Mouse (Mus musculus): Measurements from ENCODE around the gene Faf1. TPM values are rescaled to one million over a fixed set of nuclear protein-coding genes. Genes with fewer than 3 reads are reported as not detected.

Faf1 gene
- total RNA-seq (2014; rRNA removed) (54.2 and 55.2 TPM in 2 replicates), polyA plus RNA-seq (2015; fragmentation: Nextera tagmentation; extraction: Ambion mirVana) (28.0 and 33.3 TPM in 2 replicates)

GRCm38 (mm10) chr4:109676218-109677215 lies at the start of gene Faf1:
TSS of gene Faf1 (plus strand) at chr4:109676588.
- peaks cover 12% of the 10 kb centered on the region for H3K4me1 ChIP-seq (ENCODE audit: insufficient read depth)

DNA sequence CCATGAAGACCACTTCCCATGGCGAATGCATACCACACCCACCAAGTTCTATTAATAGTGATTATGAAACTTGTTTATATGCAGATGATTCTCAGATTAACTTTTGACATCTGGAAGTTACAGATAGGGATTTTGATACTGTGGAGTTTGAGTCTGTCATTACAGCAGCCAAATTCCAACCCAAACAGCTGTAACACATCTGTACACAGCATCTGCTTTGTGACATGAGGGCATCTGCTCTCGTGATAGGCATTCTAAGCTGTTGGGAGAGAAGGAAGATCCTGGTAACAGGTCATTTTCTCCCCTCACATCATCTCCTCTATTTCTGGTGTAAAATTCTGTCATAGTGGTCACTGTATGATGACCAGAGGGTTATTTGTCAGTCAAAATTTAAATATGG lies 46.2 kb upstream of the Faf1 start:
- H3K4me1 ChIP-seq (ENCODE audit: insufficient read depth) = no peaks in the 10 kb centered on the region
- H3K36me3 ChIP-seq (ENCODE audit: insufficient read depth) = no peaks in the 10 kb centered on the region
- H3K9me3 ChIP-seq (ENCODE audit: low read length) = no peaks in the 10 kb centered on the region
- ATAC-seq = no peak
- WGBS = 78% methylated on average over 2 of the region's 2 CpGs
- DNase-seq = no peak
- H3K27ac ChIP-seq (ENCODE audit: low read depth, low read length) = no peak overlapping the region
- no peak overlapping the region for H3K4me2 ChIP-seq (ENCODE audit: low read depth)
- no peak overlapping the region for H3K4me3 ChIP-seq (ENCODE audit: low read depth, low read length)
- no peak for TF ChIP-seq CTCF (IDR thresholded peaks at IDR 0.05; ENCODE audit: low read depth)
- no peaks in the 10 kb centered on the region for H3K27me3 ChIP-seq (ENCODE audit: insufficient read depth, low read length)
- H3K9ac ChIP-seq = no peak overlapping the region

More at GRCm38 (mm10) chr4:109676218-109677215, at the start of gene Faf1:
- peak within 1 kb of the TSS; percentile 96 for H3K27ac ChIP-seq (ENCODE audit: low read depth, low read length)
- 4% methylated on average over 100 of the region's 107 CpGs for WGBS
- ATAC-seq = peak; percentile 96
- DNase-seq = peak; percentile 98
- H3K4me3 ChIP-seq (ENCODE audit: low read depth, low read length) = peak within 1 kb of the TSS; percentile 92
- no peaks in the 10 kb centered on the region for H3K36me3 ChIP-seq (ENCODE audit: insufficient read depth)
- H3K9me3 ChIP-seq (ENCODE audit: low read length) = no peaks in the 10 kb centered on the region
- peak; percentile 42 for TF ChIP-seq CTCF (IDR thresholded peaks at IDR 0.05; ENCODE audit: low read depth)
- no peaks in the 10 kb centered on the region for H3K27me3 ChIP-seq (ENCODE audit: insufficient read depth, low read length)
- H3K9ac ChIP-seq = peak within 1 kb of the TSS; percentile 84
- H3K4me2 ChIP-seq (ENCODE audit: low read depth) = peak within 1 kb of the TSS; percentile 60

- ATAC-seq (no peak), DNase-seq (no peak)
- no peaks in the 10 kb centered on the region for H3K27me3 ChIP-seq (ENCODE audit: insufficient read depth, low read length)
- TF ChIP-seq CTCF (IDR thresholded peaks at IDR 0.05; ENCODE audit: low read depth) = no peak
- no peaks in the 10 kb centered on the region for H3K36me3 ChIP-seq (ENCODE audit: insufficient read depth)
- H3K4me3 ChIP-seq (ENCODE audit: low read depth, low read length) = no peak overlapping the region
- WGBS = 85% methylated on average over 4 of the region's 4 CpGs
- no peak overlapping the region for H3K9ac ChIP-seq
- H3K4me2 ChIP-seq (ENCODE audit: low read depth) = no peak overlapping the region
- H3K4me1 ChIP-seq (ENCODE audit: insufficient read depth) = no peaks in the 10 kb centered on the region
- no peak overlapping the region for H3K27ac ChIP-seq (ENCODE audit: low read depth, low read length)
- H3K9me3 ChIP-seq (ENCODE audit: low read length) = no peaks in the 10 kb centered on the region
These were observed 45.4 kb upstream of the Faf1 start for GRCm38 (mm10) chr4:109631029-109631428.

GRCm38 (mm10) chr4:109634971-109635370 lies 41.4 kb upstream of the Faf1 start:
- ATAC-seq (no peak), DNase-seq (no peak)
- H3K4me3 ChIP-seq (ENCODE audit: low read depth, low read length) = no peak overlapping the region
- no peak overlapping the region for H3K9ac ChIP-seq
- 99% methylated on average over 2 of the region's 2 CpGs for WGBS
- no peaks in the 10 kb centered on the region for H3K27me3 ChIP-seq (ENCODE audit: insufficient read depth, low read length)
- H3K4me1 ChIP-seq (ENCODE audit: insufficient read depth) = no peaks in the 10 kb centered on the region
- H3K27ac ChIP-seq (ENCODE audit: low read depth, low read length) = no peak overlapping the region
- no peak for TF ChIP-seq CTCF (IDR thresholded peaks at IDR 0.05; ENCODE audit: low read depth)
- no peak overlapping the region for H3K4me2 ChIP-seq (ENCODE audit: low read depth)
- H3K36me3 ChIP-seq (ENCODE audit: insufficient read depth) = no peaks in the 10 kb centered on the region
- H3K9me3 ChIP-seq (ENCODE audit: low read length) = no peaks in the 10 kb centered on the region

DNA sequence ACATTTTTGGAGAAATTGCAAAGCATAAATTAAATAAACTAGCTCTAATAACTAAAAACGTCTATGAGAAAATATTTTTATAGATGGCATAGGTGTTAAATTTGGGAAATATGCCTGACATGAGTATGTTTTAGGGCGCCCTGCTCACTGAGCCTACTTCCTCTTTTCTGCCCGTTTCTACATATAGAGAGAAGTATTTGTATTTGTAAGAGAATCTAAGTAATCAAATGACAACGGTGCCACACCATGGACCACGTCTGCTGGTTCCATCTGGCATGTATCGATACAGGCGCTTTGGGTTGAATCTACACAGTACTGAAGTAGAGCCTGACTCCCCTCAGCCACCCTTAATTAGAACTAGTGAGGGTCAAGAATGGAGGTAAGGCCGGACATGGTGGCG lies 37.0 kb upstream of the Faf1 start:
- DNase-seq (no peak), ATAC-seq (no peak)
- Histone ChIP-seq H3K36me3 (ENCODE audit: insufficient read depth) (no peaks in the 10 kb centered on the region), H3K9ac (no peak overlapping the region), H3K27me3 (ENCODE audit: insufficient read depth, low read length) (no peaks in the 10 kb centered on the region), H3K27ac (ENCODE audit: low read depth, low read length) (no peak overlapping the region), H3K9me3 (ENCODE audit: low read length) (no peaks in the 10 kb centered on the region), H3K4me1 (ENCODE audit: insufficient read depth) (no peaks in the 10 kb centered on the region), H3K4me2 (ENCODE audit: low read depth) (no peak overlapping the region), H3K4me3 (ENCODE audit: low read depth, low read length) (no peak overlapping the region)
- 91% methylated on average over 9 of the region's 9 CpGs for WGBS
- TF ChIP-seq CTCF (IDR thresholded peaks at IDR 0.05; ENCODE audit: low read depth) = no peak

- Histone ChIP-seq H3K36me3 (ENCODE audit: insufficient read depth) (no peaks in the 10 kb centered on the region), H3K4me2 (ENCODE audit: low read depth) (no peak overlapping the region), H3K4me3 (ENCODE audit: low read depth, low read length) (no peak overlapping the region), H3K9ac (no peak overlapping the region), H3K9me3 (ENCODE audit: low read length) (no peaks in the 10 kb centered on the region), H3K27me3 (ENCODE audit: insufficient read depth, low read length) (no peaks in the 10 kb centered on the region), H3K27ac (ENCODE audit: low read depth, low read length) (no peak overlapping the region), H3K4me1 (ENCODE audit: insufficient read depth) (no peaks in the 10 kb centered on the region)
- no peak for TF ChIP-seq CTCF (IDR thresholded peaks at IDR 0.05; ENCODE audit: low read depth)
- WGBS = 90% methylated on average over 7 of the region's 7 CpGs
- DNase-seq (no peak), ATAC-seq (no peak)
These were observed 36.2 kb upstream of the Faf1 start for GRCm38 (mm10) chr4:109640141-109640540.

- H3K27me3 ChIP-seq (ENCODE audit: insufficient read depth, low read length) = no peaks in the 10 kb centered on the region
- DNase-seq = no peak
- H3K4me1 ChIP-seq (ENCODE audit: insufficient read depth) = no peaks in the 10 kb centered on the region
- no peak overlapping the region for H3K27ac ChIP-seq (ENCODE audit: low read depth, low read length)
- no peaks in the 10 kb centered on the region for H3K9me3 ChIP-seq (ENCODE audit: low read length)
- ATAC-seq = peak; percentile 20; the same call in 1 of the 2 replicates
- no peak overlapping the region for H3K4me3 ChIP-seq (ENCODE audit: low read depth, low read length)
- no peaks in the 10 kb centered on the region for H3K36me3 ChIP-seq (ENCODE audit: insufficient read depth)
- H3K4me2 ChIP-seq (ENCODE audit: low read depth) = no peak overlapping the region
- H3K9ac ChIP-seq = no peak overlapping the region
- no peak for TF ChIP-seq CTCF (IDR thresholded peaks at IDR 0.05; ENCODE audit: low read depth)
- 76% methylated on average over 3 of the region's 3 CpGs for WGBS
These were observed 34.9 kb upstream of the Faf1 start for GRCm38 (mm10) chr4:109641451-109641850.

All from forebrain, postnatal 0 days (tissue).